Mouse (Mus musculus) testis, adult 2 months (tissue): Measurements from ENCODE around the gene Fam214a. TPM values are rescaled to one million over a fixed set of nuclear protein-coding genes. Genes with fewer than 3 reads are reported as not detected.
A peak's percentile ranks its signal among the peaks of the same experiment; 100 is the strongest.

Experiments
- H3K27ac ChIP-seq: fragments of 200-500 bp; 2 replicates; pipeline ENCODE4 v1.5.1; 2012; ENCODE audit warnings: low read depth, low read length; ENCODE audit not compliant: control insufficient read depth, insufficient read depth
- H3K27me3 ChIP-seq: fragments of 200-500 bp; 2 replicates; pipeline ENCODE4 v1.6.1; 2012; ENCODE audit warnings: mild to moderate bottlenecking, low read length, moderate library complexity; ENCODE audit not compliant: control insufficient read depth, insufficient read depth
- H3K36me3 ChIP-seq: fragments of 200-500 bp; 2 replicates; pipeline ENCODE4 v1.6.1; 2012; ENCODE audit warnings: mild to moderate bottlenecking, low read length; ENCODE audit not compliant: control insufficient read depth, insufficient read depth
- H3K4me1 ChIP-seq: fragments of 200-500 bp; 2 replicates; pipeline ENCODE4 v1.6.1; 2012; ENCODE audit warnings: low read length; ENCODE audit not compliant: control insufficient read depth, insufficient read depth
- H3K4me3 ChIP-seq: fragments of 200-500 bp; 2 replicates; pipeline ENCODE4 v1.5.1; 2012; ENCODE audit warnings: low read depth, mild to moderate bottlenecking, low read length, moderate library complexity, mixed read lengths; ENCODE audit not compliant: control insufficient read depth
- CTCF ChIP-seq: fragments of 200-500 bp; IDR thresholded peaks from 2 replicates; pipeline ENCODE4 v1.5.1; 2012; ENCODE audit warnings: low read depth, mild to moderate bottlenecking, inconsistent platforms, low read length, moderate library complexity; ENCODE audit not compliant: control insufficient read depth, insufficient read depth, insufficient replicate concordance
- POLR2A ChIP-seq: fragments of 200-500 bp; IDR thresholded peaks from 2 replicates; pipeline ENCODE4 v1.6.1; 2012; ENCODE audit warnings: low read depth, mild to moderate bottlenecking, inconsistent platforms, low read length, moderate library complexity; ENCODE audit not compliant: control insufficient read depth
- polyA plus RNA-seq: library from polyadenylated mRNA; depleted of rRNA; stranded (reverse); fragments of >200 nt; gene quantifications from 2 replicates; pipeline ENCODE4 v1.2.3, GENCODE M21; 2012; rRNA removed

Fam214a gene
- polyA plus RNA-seq, 1 experiment: 13.8 TPM

DNA sequence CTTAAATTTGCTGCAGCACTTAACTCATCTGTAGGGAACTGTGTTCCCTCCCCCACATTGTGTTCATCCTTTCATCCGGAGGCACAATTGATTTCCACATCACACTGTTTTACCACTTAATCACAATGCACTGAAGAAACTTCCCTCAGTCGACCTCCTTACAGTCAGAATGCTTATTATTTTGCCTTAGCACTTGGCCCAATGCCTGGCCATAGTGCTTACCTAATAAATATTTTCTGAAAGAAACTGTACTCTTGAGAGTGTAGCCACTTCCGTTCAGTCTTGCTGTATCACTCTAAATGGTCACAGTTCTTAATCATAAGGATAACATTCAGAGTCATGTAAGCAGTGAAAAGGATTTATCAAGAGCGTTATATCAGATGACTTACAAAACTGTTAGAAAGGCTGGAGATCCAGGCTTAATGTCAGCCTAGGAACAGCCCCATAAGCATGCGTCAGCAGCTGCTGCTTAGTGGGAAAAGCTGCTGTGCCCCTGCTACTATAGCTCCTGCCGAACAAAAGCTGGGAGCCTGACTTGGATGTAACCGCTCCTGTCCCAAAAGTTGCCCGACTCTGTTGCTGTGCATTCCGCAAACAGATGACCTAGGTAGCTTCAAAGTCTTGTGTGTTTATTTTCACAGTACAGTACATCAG is 112.1 kb downstream of the Fam214a start:
- Histone ChIP-seq H3K4me3 (no peak overlapping the region), H3K27ac (no peak overlapping the region), H3K4me1 (no peaks in the 10 kb centered on the region), H3K27me3 (no peaks in the 10 kb centered on the region), H3K36me3 (no peaks in the 10 kb centered on the region)
- TF ChIP-seq POLR2A (no peak), CTCF (no peak)

DNA sequence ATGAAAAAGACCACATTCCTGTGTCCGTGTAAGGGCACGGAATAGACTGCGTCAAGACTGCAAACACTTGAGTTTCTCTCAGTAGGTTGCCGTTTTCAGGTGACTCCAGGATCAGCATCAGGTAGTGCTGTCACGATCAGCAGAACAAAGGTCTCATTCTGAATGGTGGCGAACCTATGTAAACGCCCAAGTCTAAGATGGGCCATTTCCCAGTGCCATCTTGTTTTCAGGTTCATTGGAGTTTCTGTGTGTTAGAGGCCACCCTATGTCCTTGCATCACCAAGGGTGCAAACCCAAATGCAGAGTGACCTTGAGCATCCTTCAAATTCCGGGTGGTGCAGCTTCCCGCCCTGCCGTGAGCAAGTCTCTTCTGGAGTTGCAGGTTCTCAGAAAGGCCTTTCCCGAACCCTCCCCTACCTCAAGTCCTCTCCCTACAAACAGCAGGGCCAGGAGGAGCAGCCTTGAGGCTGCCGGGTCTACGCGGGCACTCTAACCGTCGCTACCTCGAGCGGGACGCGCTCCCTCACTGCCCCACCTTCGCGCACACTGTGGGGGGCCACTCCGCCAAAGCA is 117.9 kb downstream of the Fam214a start, which contains the start of gene Myo5a:
Myo5a (plus strand) TSS at position 559 of the 572 bp plus-strand sequence.
- TF ChIP-seq CTCF: no peak
- no peak for TF ChIP-seq POLR2A
- H3K4me3 ChIP-seq: peak within 1 kb of the TSS; percentile 84
- H3K27ac ChIP-seq: peak within 1 kb of the TSS; percentile 86

DNA sequence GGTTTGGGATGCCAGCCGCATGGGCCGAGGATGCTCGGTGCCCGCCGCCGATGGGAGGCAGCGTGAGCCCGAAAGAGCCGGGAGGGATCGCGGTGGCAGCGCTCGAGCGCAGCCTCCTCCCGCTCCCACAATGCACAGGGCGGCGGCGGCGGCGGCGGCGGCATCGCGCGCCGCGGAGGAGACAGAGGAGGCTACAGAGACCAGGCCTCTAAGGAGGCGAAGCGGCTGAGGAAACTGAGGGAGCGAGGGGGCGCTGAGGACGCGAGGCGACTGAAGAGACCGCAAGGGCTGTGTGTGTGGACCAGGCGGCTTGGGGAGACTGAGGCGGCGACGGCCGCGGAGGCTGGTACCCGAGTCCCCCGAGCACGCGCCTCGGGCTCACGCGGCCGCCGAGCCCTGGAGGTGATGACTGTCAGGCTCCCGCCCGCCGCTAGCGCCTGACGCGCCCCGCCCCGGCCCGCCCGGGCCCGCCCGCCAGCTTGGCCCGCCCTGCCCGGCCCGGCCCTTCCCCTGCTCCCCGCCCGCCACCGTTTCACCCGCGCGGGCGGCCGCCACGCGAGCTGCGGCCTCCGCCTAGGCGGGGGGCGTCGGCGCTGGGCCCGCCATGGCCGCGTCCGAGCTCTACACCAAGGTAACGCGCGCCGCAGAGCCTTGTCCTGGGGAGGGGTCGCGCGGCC is 118.5 kb downstream of the Fam214a start:
- peak; percentile 41 for TF ChIP-seq POLR2A
- TF ChIP-seq CTCF: 0 out of 2 replicates have a peak, but pooled peaks have one; percentile 3
- no peaks in the 10 kb centered on the region for H3K27me3 ChIP-seq
- H3K4me3 ChIP-seq: peak overlapping the region; percentile 84
- H3K27ac ChIP-seq: peak overlapping the region; percentile 86
- H3K4me1 ChIP-seq: peaks cover 9% of the 10 kb centered on the region
- no peaks in the 10 kb centered on the region for H3K36me3 ChIP-seq

More for the DNA sequence above, 117.9 kb downstream of the Fam214a start, which contains the start of gene Myo5a:
- peaks cover 9% of the 10 kb centered on the region for H3K4me1 ChIP-seq
- H3K27me3 ChIP-seq: no peaks in the 10 kb centered on the region
- H3K36me3 ChIP-seq: no peaks in the 10 kb centered on the region

DNA sequence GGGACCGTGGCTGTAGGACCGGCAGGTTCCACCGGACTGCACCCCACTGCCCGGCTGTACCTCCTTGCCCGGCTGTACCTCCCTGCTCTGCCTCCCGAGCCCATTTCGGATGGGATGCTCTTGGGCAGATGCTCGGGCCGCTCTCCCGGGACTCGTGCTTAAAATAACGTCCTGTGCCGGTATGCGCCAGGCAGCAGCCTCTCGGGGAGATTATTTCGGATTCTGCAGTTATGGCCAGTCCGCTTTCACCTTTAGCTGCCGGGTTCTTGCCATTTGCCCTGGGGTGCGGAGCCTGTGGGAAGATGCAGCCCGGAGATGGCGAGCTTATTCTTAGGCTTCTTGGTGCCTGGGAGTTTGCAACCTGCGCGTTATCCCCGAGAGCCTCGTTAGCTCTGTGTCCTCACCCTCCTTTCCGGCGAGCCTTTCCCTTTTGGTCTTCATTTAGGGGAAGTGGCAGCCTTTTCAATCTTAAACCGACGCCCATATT is 119.1 kb downstream of the Fam214a start:
- peak overlapping the region; percentile 84 for H3K4me3 ChIP-seq
- no peak for TF ChIP-seq CTCF
- no peak for TF ChIP-seq POLR2A
- peak overlapping the region; percentile 78 for H3K27ac ChIP-seq

DNA sequence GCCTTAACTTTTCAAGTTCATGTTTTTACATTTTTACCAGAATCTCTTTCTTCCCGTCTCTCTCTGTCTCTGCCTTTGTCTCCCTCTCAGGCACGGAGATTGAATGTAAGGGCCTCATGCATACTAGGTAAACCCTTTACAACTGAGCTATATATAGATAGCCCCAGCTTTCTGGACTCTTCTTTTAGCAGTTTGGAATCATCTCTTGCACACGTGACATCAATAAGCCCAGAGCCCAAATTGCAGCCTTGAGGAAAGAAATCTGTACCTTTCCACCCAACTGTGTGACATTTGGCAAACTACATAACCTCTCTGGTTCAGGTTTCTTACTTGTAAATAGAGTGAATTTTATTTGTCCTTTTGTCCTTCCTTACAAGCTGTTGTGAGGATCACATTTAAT is 119.7 kb downstream of the Fam214a start:
- no peak overlapping the region for H3K27ac ChIP-seq
- no peak for TF ChIP-seq CTCF
- no peak for TF ChIP-seq POLR2A
- no peaks in the 10 kb centered on the region for H3K36me3 ChIP-seq
- H3K4me3 ChIP-seq: no peak overlapping the region
- no peaks in the 10 kb centered on the region for H3K27me3 ChIP-seq
- peaks cover 9% of the 10 kb centered on the region for H3K4me1 ChIP-seq

More for the DNA sequence above, 119.1 kb downstream of the Fam214a start:
- no peaks in the 10 kb centered on the region for H3K36me3 ChIP-seq
- no peaks in the 10 kb centered on the region for H3K27me3 ChIP-seq
- H3K4me1 ChIP-seq: peaks cover 9% of the 10 kb centered on the region

DNA sequence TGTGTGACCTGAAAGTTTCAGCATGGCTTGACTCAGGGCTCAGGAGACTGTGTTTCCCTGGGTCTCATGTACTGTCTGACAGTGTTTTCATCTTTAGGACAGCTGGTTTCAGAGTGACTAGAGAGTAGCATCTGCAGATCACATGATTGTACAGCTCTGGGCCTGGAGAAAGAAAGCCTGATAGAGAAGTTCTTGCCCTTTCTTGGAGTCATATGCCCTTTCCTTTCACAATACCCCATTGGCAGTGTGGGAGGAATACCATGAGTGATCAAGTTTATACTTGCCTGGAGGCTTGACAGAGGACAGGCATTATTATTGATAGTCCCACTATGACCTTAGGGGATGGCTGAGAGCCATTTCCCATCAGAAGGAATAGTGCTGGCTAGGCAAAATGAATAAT is 124.5 kb downstream of the Fam214a start:
- no peak overlapping the region for H3K4me3 ChIP-seq
- H3K27me3 ChIP-seq: no peaks in the 10 kb centered on the region
- H3K4me1 ChIP-seq: no peaks in the 10 kb centered on the region
- H3K36me3 ChIP-seq: no peaks in the 10 kb centered on the region
- no peak overlapping the region for H3K27ac ChIP-seq
- no peak for TF ChIP-seq POLR2A
- TF ChIP-seq CTCF: no peak

Other genes with a start within 250 kb of the Fam214a start
- 0.12 and 0.18 TPM in 2 replicates for gene Onecut1, start 91.0 kb upstream of the Fam214a start, polyA plus RNA-seq
- 8.9 and 14.0 TPM in 2 replicates for gene Arpp19, start 84.7 kb downstream of the Fam214a start, polyA plus RNA-seq
- gene Myo5a, start 118.1 kb downstream of the Fam214a start, polyA plus RNA-seq: 6.7 and 7.6 TPM in 2 replicates